Mouse (Mus musculus) forebrain, embryonic 16.5 days (tissue): ENCODE data around the gene Cdt1. TPM values are rescaled to one million over a fixed set of nuclear protein-coding genes. Genes with fewer than 3 reads are reported as not detected.
"Not testable (repeated sequence)": the region's sequence is repeated elsewhere in the genome, so short reads cannot be mapped to it uniquely, and the experiment has no call there.

ENCODE experiments used
- ATAC-seq: fragments of 200-750 bp; cut with Nextera tagmentation; 2 replicates; pipeline ENCODE4 v1.8.0; 2017; ENCODE audit warnings: mild to moderate bottlenecking, moderate library complexity
- H3K27ac ChIP-seq: fragments of 300-500 bp; sonication (generic); 2 replicates; pipeline ENCODE4 v1.5.1; 2014; ENCODE audit warnings: low read length, control low read depth
- H3K27me3 ChIP-seq: fragments of 300-500 bp; sonication (generic); replicated peaks from 2 replicates; pipeline ENCODE4 v1.6.1; 2014; ENCODE audit warnings: low read length; ENCODE audit not compliant: control insufficient read depth, insufficient read depth
- H3K36me3 ChIP-seq: fragments of 300-500 bp; sonication (generic); 2 replicates; pipeline ENCODE4 v1.6.1; 2014; ENCODE audit not compliant: control insufficient read depth, insufficient read depth
- H3K4me1 ChIP-seq: fragments of 300-500 bp; sonication (generic); replicated peaks from 2 replicates; pipeline ENCODE4 v1.6.1; 2014; ENCODE audit warnings: low read length; ENCODE audit not compliant: control insufficient read depth, insufficient read depth
- H3K4me2 ChIP-seq: fragments of 300-500 bp; sonication (generic); 2 replicates; pipeline ENCODE4 v1.6.1; 2014; ENCODE audit warnings: mild to moderate bottlenecking, low read length, control low read depth
- H3K4me3 ChIP-seq: fragments of 300-500 bp; sonication (generic); replicated peaks from 2 replicates; pipeline ENCODE4 v1.5.1; 2014; ENCODE audit warnings: mild to moderate bottlenecking, low read length, control low read depth
- H3K9ac ChIP-seq: fragments of 300-500 bp; sonication (generic); replicated peaks from 2 replicates; pipeline ENCODE4 v1.6.1; 2014; ENCODE audit warnings: low read depth, low read length, control low read depth
- H3K9me3 ChIP-seq: fragments of 300-500 bp; sonication (generic); 2 replicates; pipeline ENCODE4 v1.6.1; 2016; ENCODE audit warnings: low read length; ENCODE audit not compliant: control insufficient read depth
- WGBS: fragments of 180-500 bp; shearing (Covaris S2); extraction: QIAGEN DNeasy Blood & Tissue Kit; methylation state at CpG from one replicate; pipeline ENCODE4 v1.1.7; 2014; 5-methylcytosine and 5-hydroxymethylcytosine counted together
- polyA plus RNA-seq: library from polyadenylated mRNA; unstranded; fragments of >200 nt; fragmentation: Nextera tagmentation; extraction: Ambion mirVana; gene quantifications from 2 replicates; pipeline ENCODE4 v1.2.1, GENCODE M21; 2015

Cdt1 gene
- polyA plus RNA-seq, 1 experiment from 2014 or later = 12.0 TPM

DNA sequence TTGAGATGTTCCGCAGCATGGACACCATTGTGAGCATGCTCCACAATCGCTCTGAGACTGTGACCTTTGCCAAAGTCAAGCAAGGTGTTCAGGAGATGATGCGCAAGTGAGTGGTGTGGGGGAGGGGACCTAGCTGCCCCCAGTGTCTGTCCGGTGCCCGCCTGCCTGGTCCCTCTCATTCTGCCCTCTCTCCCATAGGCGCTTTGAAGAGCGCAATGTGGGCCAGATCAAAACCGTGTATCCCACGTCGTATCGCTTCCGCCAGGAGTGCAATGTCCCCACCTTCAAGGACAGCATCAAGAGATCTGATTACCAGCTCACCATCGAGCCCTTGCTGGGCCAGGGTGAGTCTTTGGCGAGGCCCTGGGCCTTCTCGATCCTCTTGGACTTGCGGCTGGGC lies 2.2 kb downstream of the Cdt1 start:
- H3K9me3 ChIP-seq = no peaks in the 10 kb centered on the region
- no peak overlapping the region for H3K4me2 ChIP-seq
- ATAC-seq = no peak
- H3K36me3 ChIP-seq = no peaks in the 10 kb centered on the region
- 95% methylated on average over 16 of the region's 16 CpGs for WGBS
- H3K9ac ChIP-seq = no peak overlapping the region
- no peaks in the 10 kb centered on the region for H3K27me3 ChIP-seq
- H3K27ac ChIP-seq = no peak overlapping the region
- H3K4me1 ChIP-seq = peaks cover 23% of the 10 kb centered on the region
- no peak overlapping the region for H3K4me3 ChIP-seq

DNA sequence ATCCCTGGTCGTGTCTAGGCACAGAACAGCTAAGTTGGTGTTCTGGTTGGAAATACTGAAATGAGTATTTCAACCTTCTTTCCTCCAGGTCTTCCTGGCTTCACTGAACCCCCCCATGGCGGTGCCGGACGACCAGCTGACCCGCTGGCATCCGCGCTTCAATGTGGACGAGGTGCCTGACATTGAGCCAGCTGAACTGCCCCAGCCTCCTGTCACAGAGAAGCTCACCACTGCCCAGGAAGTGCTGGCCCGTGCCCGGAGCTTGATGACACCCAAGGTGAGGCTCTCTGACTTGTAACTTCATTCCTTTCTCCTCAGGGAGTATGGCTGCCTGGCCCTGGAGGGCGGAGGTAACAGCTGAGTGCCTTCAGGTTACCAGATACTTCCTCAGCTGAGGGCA lies 3.3 kb downstream of the Cdt1 start:
- no peaks in the 10 kb centered on the region for H3K9me3 ChIP-seq
- no peak overlapping the region for H3K4me2 ChIP-seq
- no peaks in the 10 kb centered on the region for H3K27me3 ChIP-seq
- H3K4me3 ChIP-seq = no peak overlapping the region
- no peak overlapping the region for H3K9ac ChIP-seq
- ATAC-seq = no peak
- H3K36me3 ChIP-seq = no peaks in the 10 kb centered on the region
- WGBS = 89% methylated on average over 11 of the region's 11 CpGs
- H3K27ac ChIP-seq = no peak overlapping the region
- peaks cover 33% of the 10 kb centered on the region for H3K4me1 ChIP-seq

DNA sequence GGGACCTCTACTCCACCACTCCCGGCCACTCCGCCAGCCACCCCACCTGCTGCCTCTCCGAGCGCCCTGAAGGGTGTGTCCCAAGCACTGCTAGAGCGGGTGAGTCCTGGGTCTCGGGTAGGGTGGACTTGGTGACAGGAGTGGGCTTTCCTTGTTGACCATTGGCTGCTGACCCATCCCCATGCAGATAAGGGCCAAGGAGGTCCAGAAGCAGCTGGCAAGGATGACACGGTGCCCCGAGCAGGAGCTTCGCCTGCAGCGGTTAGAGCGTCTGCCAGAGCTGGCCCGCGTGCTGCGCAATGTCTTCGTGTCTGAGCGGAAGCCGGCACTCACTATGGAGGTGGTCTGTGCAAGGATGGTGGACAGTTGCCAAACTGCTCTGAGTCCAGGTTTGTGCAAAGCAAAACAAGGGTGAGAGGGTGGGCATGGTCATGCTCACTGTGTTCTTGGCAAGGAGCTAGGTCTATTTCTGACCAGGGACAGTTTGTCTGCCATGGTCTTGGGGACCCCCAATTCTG lies 4.0 kb downstream of the Cdt1 start:
- Histone ChIP-seq H3K27me3 (no peaks in the 10 kb centered on the region), H3K9me3 (no peaks in the 10 kb centered on the region), H3K36me3 (no peaks in the 10 kb centered on the region), H3K27ac (no peak overlapping the region), H3K4me1 (peaks cover 28% of the 10 kb centered on the region), H3K4me3 (no peak overlapping the region), H3K4me2 (no peak overlapping the region), H3K9ac (no peak overlapping the region)
- WGBS = 93% methylated on average over 17 of the region's 17 CpGs
- ATAC-seq = no peak

DNA sequence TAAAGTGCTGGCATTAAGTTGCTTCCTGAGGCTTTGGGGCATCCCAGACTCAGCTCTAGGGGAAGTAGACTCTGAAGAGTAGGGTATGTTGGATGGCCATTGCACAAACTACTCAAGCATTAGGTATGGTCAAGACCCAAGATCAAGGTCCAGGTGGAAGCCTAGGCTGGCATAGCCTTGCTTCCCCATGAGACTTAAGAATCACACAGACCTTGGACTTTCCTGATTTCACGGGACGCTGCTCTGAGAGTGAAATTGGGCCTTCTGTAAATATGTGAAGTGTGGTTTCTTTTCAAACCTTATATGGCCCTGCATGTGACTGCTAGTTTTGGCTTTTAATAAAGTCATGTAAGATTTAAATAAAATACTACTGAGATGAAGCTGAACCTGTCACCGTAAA lies 4.9 kb downstream of the Cdt1 start:
- H3K9ac ChIP-seq = no peak overlapping the region
- peaks cover 27% of the 10 kb centered on the region for H3K4me1 ChIP-seq
- H3K27me3 ChIP-seq = no peaks in the 10 kb centered on the region
- no peak overlapping the region for H3K4me3 ChIP-seq
- no peak overlapping the region for H3K27ac ChIP-seq
- H3K9me3 ChIP-seq = no peaks in the 10 kb centered on the region
- 91% methylated on average over 3 of the region's 3 CpGs for WGBS
- no peak for ATAC-seq
- no peaks in the 10 kb centered on the region for H3K36me3 ChIP-seq
- H3K4me2 ChIP-seq = no peak overlapping the region

DNA sequence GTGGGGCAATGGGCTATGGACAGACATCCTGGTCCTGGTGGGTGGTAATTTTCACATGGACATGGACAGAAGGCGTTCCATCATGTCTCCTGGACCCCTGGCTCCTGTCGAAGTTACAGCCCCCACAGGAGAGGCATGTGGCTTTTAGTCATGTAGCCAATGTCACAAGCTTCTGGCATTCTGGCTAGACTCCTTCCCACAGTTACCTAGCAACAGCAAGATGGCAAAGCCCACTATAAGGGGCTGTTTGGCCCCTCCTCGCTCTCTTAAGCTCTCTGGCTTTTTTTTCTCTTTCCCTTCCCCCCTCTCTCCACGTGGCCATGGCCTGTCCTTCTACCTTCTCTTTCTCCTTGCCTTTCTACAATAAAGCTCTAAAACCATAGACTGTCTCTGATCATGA lies 5.4 kb downstream of the Cdt1 start:
- H3K36me3 ChIP-seq, H3K4me2 ChIP-seq, H3K27me3 ChIP-seq, H3K9ac ChIP-seq, H3K27ac ChIP-seq, H3K9me3 ChIP-seq, H3K4me3 ChIP-seq, ATAC-seq: not testable (repeated sequence)
- H3K4me1 ChIP-seq = peaks cover 27% of the 10 kb centered on the region
- 28% methylated on average over 4 of the region's 4 CpGs for WGBS

- Histone ChIP-seq H3K36me3 (no peaks in the 10 kb centered on the region), H3K4me2 (no peak overlapping the region), H3K4me3 (no peak overlapping the region), H3K4me1 (peaks cover 27% of the 10 kb centered on the region), H3K9ac (no peak overlapping the region), H3K9me3 (no peaks in the 10 kb centered on the region), H3K27ac (no peak overlapping the region), H3K27me3 (no peaks in the 10 kb centered on the region)
- no peak for ATAC-seq
- WGBS = 44% methylated on average over 9 of the region's 9 CpGs
These were observed 5.8 kb downstream of the Cdt1 start for GRCm38 (mm10) chr8:122573577-122573976.

GRCm38 (mm10) chr8:122574264-122574663 lies 6.4 kb downstream of the Cdt1 start:
- Histone ChIP-seq H3K27me3 (no peaks in the 10 kb centered on the region), H3K4me2 (no peak overlapping the region), H3K9ac (no peak overlapping the region), H3K4me3 (no peak overlapping the region), H3K36me3 (no peaks in the 10 kb centered on the region), H3K9me3 (no peaks in the 10 kb centered on the region), H3K27ac (no peak overlapping the region), H3K4me1 (peaks cover 20% of the 10 kb centered on the region)
- WGBS = 66% methylated on average over 3 of the region's 3 CpGs
- no peak for ATAC-seq

DNA sequence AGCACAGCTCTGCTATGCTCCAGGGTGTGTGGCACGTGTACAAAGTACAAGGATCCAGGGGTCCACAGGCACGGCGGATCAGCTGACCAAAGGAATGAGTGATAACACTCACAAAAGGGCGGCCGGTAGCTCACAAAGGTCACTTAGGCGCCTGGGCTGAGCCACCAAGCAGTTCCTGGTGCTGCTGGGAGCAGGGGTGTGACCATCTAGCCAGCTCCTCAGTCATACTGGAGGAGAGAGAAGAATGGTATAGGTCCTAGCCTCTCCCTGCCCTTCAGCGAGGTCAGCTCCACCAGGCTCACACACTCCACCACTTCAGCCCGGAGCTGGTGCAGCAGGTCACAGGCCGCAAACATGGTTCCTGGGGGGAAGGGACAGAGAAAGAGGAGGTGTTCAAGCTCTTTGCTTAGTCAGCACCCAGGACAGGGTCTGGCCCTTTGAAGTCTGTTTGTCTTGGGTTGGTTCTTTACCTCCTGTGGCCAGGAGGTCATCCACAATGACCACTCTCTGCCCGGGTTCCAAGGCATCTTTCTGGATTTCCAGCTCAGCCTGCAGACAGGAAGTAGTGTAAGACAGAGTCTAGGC lies 6.9 kb downstream of the Cdt1 start:
- Histone ChIP-seq H3K4me2 (no peak overlapping the region), H3K27me3 (no peaks in the 10 kb centered on the region), H3K9ac (no peak overlapping the region), H3K27ac (no peak overlapping the region), H3K9me3 (no peaks in the 10 kb centered on the region), H3K36me3 (no peaks in the 10 kb centered on the region), H3K4me3 (no peak overlapping the region), H3K4me1 (peaks cover 19% of the 10 kb centered on the region)
- 68% methylated on average over 10 of the region's 10 CpGs for WGBS
- no peak for ATAC-seq

DNA sequence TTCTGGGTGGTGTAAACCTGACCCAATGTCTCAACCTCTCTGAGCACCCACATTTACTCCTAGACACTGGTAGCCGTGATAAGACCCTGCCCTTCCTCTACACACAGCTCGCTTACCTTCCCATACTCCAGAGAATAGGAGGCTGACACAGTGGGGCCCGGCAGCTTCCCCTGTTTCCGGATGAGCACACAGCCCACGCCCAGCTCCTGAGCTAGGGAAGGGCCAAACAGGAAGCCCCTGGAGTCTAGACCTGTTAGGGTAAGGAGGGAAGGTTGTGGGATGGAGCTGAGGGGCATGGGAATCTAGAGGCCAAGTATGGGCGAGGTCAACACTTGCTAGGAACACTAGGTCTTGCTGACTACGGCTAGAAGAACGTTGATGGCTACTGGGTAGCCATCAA lies 7.5 kb downstream of the Cdt1 start:
- ATAC-seq = no peak

More for the DNA sequence above, 7.5 kb downstream of the Cdt1 start:
- WGBS = 78% methylated on average over 8 of the region's 8 CpGs
- no peaks in the 10 kb centered on the region for H3K9me3 ChIP-seq
- H3K27me3 ChIP-seq = no peaks in the 10 kb centered on the region
- no peaks in the 10 kb centered on the region for H3K36me3 ChIP-seq
- H3K4me2 ChIP-seq = peak overlapping the region; percentile 69
- H3K4me3 ChIP-seq = no peak overlapping the region; the same call in 1 of the 2 replicates
- no peak overlapping the region for H3K27ac ChIP-seq
- H3K9ac ChIP-seq = no peak overlapping the region
- H3K4me1 ChIP-seq = peaks cover 19% of the 10 kb centered on the region
